Mouse (Mus musculus): Measurements from ENCODE around the gene Fgfr2.

Gene Fgfr2

GRCm38 (mm10) chr7:132747096-132747495, 376.1 kb downstream of the Fgfr2 start:
- DNase-seq = no peak

- DNase-seq = no peak
Measured at GRCm38 (mm10) chr7:132742912-132743311, 380.2 kb downstream of the Fgfr2 start.

GRCm38 (mm10) chr7:132739829-132740228, 383.3 kb downstream of the Fgfr2 start:
- DNase-seq = no peak

- no peak for DNase-seq
Measured at GRCm38 (mm10) chr7:132738844-132739243, 384.3 kb downstream of the Fgfr2 start.

- DNase-seq = peak; percentile 64 to 78
Measured at GRCm38 (mm10) chr7:132736099-132736862, 386.9 kb downstream of the Fgfr2 start.

- DNase-seq = peak; percentile 70 to 80
Measured at GRCm38 (mm10) chr7:132735145-132735544, 388.0 kb downstream of the Fgfr2 start.

- DNase-seq = no peak
Measured at GRCm38 (mm10) chr7:132734222-132734621, 388.9 kb downstream of the Fgfr2 start.

- peak; percentile 49 to 61 for DNase-seq
Measured at GRCm38 (mm10) chr7:132733521-132733920, 389.6 kb downstream of the Fgfr2 start.

GRCm38 (mm10) chr7:132732136-132732789, 390.9 kb downstream of the Fgfr2 start:
- DNase-seq = no peak

GRCm38 (mm10) chr7:132731558-132731957, 391.6 kb downstream of the Fgfr2 start:
- DNase-seq = no peak

- DNase-seq = no peak
Measured at GRCm38 (mm10) chr7:132730510-132730909, 392.6 kb downstream of the Fgfr2 start.

- DNase-seq = peak in 1 of 2 experiments; percentile 64
Measured at GRCm38 (mm10) chr7:132729093-132729831, 393.9 kb downstream of the Fgfr2 start.

GRCm38 (mm10) chr7:132726106-132726861, 396.9 kb downstream of the Fgfr2 start:
- DNase-seq = peak in 1 of 2 experiments; percentile 49

GRCm38 (mm10) chr7:132724501-132725062, 398.6 kb downstream of the Fgfr2 start:
- DNase-seq = no peak

GRCm38 (mm10) chr7:132723906-132724305, 399.2 kb downstream of the Fgfr2 start:
- peak; percentile 58 to 74 for DNase-seq

GRCm38 (mm10) chr7:132722401-132723370, 400.5 kb downstream of the Fgfr2 start:
- DNase-seq = peak in 1 of 2 experiments; percentile 48

- peak in 1 of 2 experiments; percentile 41 for DNase-seq
Measured at GRCm38 (mm10) chr7:132720562-132720961, 402.6 kb downstream of the Fgfr2 start.

GRCm38 (mm10) chr7:132719570-132719969, 403.6 kb downstream of the Fgfr2 start:
- DNase-seq = no peak

- no peak for DNase-seq
Measured at GRCm38 (mm10) chr7:132715259-132715658, 407.9 kb downstream of the Fgfr2 start.

GRCm38 (mm10) chr7:132714236-132714923, 408.8 kb downstream of the Fgfr2 start:
- peak; percentile 72 to 83 for DNase-seq
